Mouse (Mus musculus) hindbrain, embryonic 14.5 days (tissue): ENCODE data around the gene Rad51b. TPM values are rescaled to one million over a fixed set of nuclear protein-coding genes. Genes with fewer than 3 reads are reported as not detected.

ENCODE experiments used
- ATAC-seq: fragments of 200-750 bp; cut with Nextera tagmentation; 2 replicates; pipeline ENCODE4 v1.8.0; 2017; ENCODE audit warnings: moderate number of reproducible peaks, mild to moderate bottlenecking, moderate TSS enrichment, moderate library complexity; ENCODE audit not compliant: low FRiP score
- DNase-seq: peaks from one replicate; pipeline ENCODE4 v3.0.0-alpha.2; 2015; ENCODE audit warnings: low spot score
- H3K27ac ChIP-seq: fragments of 300-500 bp; sonication (generic); 2 replicates; pipeline ENCODE4 v1.5.1; 2014; ENCODE audit warnings: mild to moderate bottlenecking, moderate library complexity
- H3K27me3 ChIP-seq: fragments of 300-500 bp; sonication (generic); 2 replicates; pipeline ENCODE4 v1.6.1; 2014; ENCODE audit warnings: mild to moderate bottlenecking, low read length, mixed read lengths; ENCODE audit not compliant: control insufficient read depth, insufficient read depth
- H3K36me3 ChIP-seq: fragments of 300-500 bp; sonication (generic); replicated peaks from 2 replicates; pipeline ENCODE4 v1.6.1; 2014; ENCODE audit not compliant: control insufficient read depth, insufficient read depth
- H3K4me1 ChIP-seq: fragments of 300-500 bp; sonication (generic); replicated peaks from 2 replicates; pipeline ENCODE4 v1.6.1; 2014; ENCODE audit warnings: antibody characterized with exemption, low read length, mixed read lengths; ENCODE audit not compliant: control insufficient read depth, insufficient read depth
- H3K4me2 ChIP-seq: fragments of 300-500 bp; sonication (generic); replicated peaks from 2 replicates; pipeline ENCODE4 v1.6.1; 2014; ENCODE audit warnings: mild to moderate bottlenecking, moderate library complexity
- H3K4me3 ChIP-seq: fragments of 300-500 bp; sonication (generic); replicated peaks from 2 replicates; pipeline ENCODE4 v1.5.1; 2014; ENCODE audit warnings: mild to moderate bottlenecking, low read length
- H3K9ac ChIP-seq: fragments of 300-500 bp; sonication (generic); 2 replicates; pipeline ENCODE4 v1.6.1; 2014
- H3K9me3 ChIP-seq: fragments of 300-500 bp; sonication (generic); 2 replicates; pipeline ENCODE4 v1.6.1; 2016; ENCODE audit warnings: low read length; ENCODE audit not compliant: control insufficient read depth
- WGBS: fragments of 180-500 bp; shearing (Covaris S2); extraction: QIAGEN DNeasy Blood & Tissue Kit; methylation state at CpG from one replicate; pipeline ENCODE4 v1.1.7; 2014; 5-methylcytosine and 5-hydroxymethylcytosine counted together
- polyA plus RNA-seq: library from polyadenylated mRNA; unstranded; fragments of >200 nt; fragmentation: Nextera tagmentation; extraction: Ambion mirVana; gene quantifications from 2 replicates; pipeline ENCODE4 v1.2.1, GENCODE M21; 2014

Rad51b gene
- polyA plus RNA-seq, 1 experiment from 2014 or later: 1.5 TPM

DNA sequence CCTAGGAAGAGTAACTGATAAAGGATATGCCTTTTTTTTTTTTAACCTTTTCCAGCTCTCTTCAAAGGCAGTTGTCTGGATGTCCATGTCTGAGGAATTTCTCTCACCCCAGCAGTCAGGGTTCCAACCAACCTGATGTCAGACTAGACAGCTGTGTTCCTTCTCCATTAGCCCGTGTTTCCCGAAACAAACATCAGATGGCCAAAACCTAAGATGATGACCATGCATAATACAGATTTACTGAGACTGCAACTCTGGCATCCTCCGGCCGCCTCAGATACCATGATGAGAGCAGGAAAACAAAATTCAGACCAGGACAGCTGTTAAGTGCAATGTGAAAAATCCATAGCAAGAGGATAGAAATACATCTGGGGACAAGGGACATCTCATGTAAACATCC lies 460.7 kb downstream of the Rad51b start:
- Histone ChIP-seq H3K27me3 (no peaks in the 10 kb centered on the region), H3K36me3 (no peaks in the 10 kb centered on the region), H3K9ac (no peak overlapping the region), H3K4me3 (no peak overlapping the region), H3K9me3 (no peaks in the 10 kb centered on the region), H3K27ac (no peak overlapping the region), H3K4me1 (0 out of 2 replicates have a peak, but pooled peaks cover 4% of the 10 kb centered on the region), H3K4me2 (no peak overlapping the region)
- DNase-seq (no peak), ATAC-seq (no peak)
- 85% methylated on average over 4 of the region's 4 CpGs for WGBS

DNA sequence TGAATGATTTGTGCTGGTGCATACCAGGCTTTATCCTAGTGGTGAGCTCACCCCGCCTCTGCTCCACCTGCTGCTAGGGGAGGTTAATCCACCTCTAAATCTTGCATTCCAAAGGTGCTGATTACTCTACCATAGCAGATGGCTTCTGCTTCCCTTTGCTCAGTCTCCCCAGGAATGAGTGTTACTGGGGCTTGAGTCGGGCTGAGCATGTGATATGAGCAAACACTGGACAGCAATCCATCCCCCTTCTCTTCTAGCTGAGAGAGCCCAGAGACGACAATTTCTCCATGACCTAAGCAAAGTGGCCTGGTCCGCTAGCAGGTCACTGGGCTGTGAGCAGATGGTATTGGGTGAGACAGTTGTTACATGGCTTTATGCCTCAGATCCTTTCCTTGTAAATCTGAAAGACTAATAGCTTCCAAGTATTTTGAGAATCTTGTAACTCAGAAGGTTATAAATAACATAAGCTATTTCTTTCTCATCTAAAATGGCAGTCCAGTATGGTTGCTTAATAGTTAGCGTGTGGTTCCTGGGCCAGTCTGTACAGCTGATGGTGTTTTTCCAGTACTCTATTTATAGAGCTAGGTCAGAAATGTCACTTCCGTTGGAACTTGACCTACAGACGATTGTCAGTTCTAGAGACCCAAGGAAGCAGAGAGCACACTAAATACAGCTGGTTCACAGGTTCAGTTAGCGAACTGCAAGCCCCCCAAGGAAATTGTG lies 462.3 kb downstream of the Rad51b start:
- 72% methylated on average over 8 of the region's 8 CpGs for WGBS
- no peaks in the 10 kb centered on the region for H3K27me3 ChIP-seq
- no peak overlapping the region for H3K4me3 ChIP-seq
- H3K27ac ChIP-seq: 0 out of 2 replicates have a peak overlapping the region, but pooled peaks have one; percentile 9
- H3K4me1 ChIP-seq: 0 out of 2 replicates have a peak, but pooled peaks cover 4% of the 10 kb centered on the region
- no peak overlapping the region for H3K9ac ChIP-seq
- ATAC-seq (no peak), DNase-seq (no peak)
- H3K9me3 ChIP-seq: no peaks in the 10 kb centered on the region
- no peak overlapping the region for H3K4me2 ChIP-seq
- H3K36me3 ChIP-seq: no peaks in the 10 kb centered on the region

DNA sequence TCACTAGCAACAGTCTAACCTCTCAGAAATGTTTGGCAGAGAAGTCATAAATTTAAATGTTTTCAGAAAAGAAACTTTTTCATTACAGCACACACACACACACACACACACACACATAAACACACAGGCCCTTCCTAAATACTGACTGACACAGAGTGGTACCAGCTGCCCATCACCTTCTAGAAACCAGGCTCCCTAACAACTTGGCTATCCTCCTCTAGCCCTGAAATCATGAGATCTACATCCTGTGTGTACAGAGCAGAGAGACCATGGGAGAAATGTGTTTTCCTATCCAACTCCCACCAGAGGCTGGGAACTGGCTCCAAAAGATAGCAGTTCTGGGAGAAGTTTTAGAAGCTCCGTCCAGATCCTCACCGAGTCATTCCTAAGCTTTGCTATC lies 464.1 kb downstream of the Rad51b start:
- Histone ChIP-seq H3K27ac (no peak overlapping the region), H3K36me3 (no peaks in the 10 kb centered on the region), H3K4me1 (0 out of 2 replicates have a peak, but pooled peaks cover 4% of the 10 kb centered on the region), H3K9ac (no peak overlapping the region), H3K4me2 (no peak overlapping the region), H3K9me3 (no peaks in the 10 kb centered on the region), H3K4me3 (no peak overlapping the region), H3K27me3 (no peaks in the 10 kb centered on the region)
- ATAC-seq (no peak), DNase-seq (no peak)
- 82% methylated on average over 2 of the region's 2 CpGs for WGBS

DNA sequence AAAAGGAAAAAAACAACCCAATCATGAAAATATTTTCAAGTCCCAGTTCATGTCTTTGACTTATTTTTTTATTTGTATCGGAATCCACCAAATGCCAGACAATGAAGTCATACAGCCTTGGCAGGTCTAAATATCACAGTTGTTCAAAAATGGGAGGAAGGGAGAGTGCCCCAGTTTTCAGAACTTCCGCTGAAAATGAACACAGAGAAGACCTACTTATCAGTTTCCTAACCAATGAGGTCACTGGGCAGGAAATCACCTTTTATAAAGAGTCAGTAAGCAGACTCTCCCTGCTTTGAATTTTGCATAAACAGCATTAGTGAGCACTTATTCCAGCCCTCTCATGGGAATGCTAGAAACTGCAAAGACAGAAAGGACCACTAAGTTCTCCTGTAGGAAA lies 465.0 kb downstream of the Rad51b start:
- 87% methylated on average over 2 of the region's 2 CpGs for WGBS
- Histone ChIP-seq H3K4me1 (0 out of 2 replicates have a peak, but pooled peaks cover 4% of the 10 kb centered on the region), H3K9ac (no peak overlapping the region), H3K9me3 (no peaks in the 10 kb centered on the region), H3K36me3 (no peaks in the 10 kb centered on the region), H3K27ac (no peak overlapping the region), H3K27me3 (no peaks in the 10 kb centered on the region), H3K4me2 (no peak overlapping the region), H3K4me3 (no peak overlapping the region)
- no peak for ATAC-seq
- DNase-seq: no peak

DNA sequence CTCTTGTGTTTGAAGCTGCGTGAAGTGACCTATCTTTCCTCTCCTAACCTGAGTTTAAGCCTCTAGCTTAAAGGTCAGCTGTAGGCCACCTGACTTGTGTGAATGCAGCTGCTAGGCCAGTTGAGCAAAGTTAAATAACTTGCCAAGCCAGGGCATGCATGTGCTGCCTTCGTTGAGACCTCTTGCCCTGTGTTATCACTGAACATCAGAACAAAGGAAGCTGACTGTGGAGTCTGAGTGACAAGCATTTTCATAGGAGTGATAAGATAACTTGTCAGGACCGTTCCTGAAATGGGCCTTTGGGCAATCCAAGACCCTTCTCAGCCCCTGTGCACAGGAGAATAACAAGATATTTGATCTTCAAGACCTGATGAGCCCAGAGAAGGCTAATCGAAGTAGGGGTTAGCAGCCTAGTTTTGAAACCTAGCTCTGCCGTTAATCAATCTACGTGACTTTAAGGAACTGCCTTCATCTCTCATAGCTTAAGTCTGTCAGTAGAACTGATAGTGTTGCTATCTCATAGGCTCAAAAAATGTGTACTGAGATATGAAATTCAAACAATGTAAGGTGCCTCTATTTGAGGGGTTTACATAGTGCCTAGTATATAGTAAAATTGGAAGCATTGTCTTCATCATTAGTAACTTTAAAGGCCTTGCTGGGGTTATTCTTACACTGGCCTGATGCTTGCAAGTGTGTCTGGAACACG lies 465.6 kb downstream of the Rad51b start:
- no peak for DNase-seq
- Histone ChIP-seq H3K4me3 (no peak overlapping the region), H3K27me3 (no peaks in the 10 kb centered on the region), H3K9me3 (no peaks in the 10 kb centered on the region), H3K4me1 (0 out of 2 replicates have a peak, but pooled peaks cover 4% of the 10 kb centered on the region), H3K27ac (no peak overlapping the region), H3K36me3 (no peaks in the 10 kb centered on the region), H3K9ac (no peak overlapping the region), H3K4me2 (no peak overlapping the region)
- WGBS: 87% methylated on average over 7 of the region's 7 CpGs
- no peak for ATAC-seq

DNA sequence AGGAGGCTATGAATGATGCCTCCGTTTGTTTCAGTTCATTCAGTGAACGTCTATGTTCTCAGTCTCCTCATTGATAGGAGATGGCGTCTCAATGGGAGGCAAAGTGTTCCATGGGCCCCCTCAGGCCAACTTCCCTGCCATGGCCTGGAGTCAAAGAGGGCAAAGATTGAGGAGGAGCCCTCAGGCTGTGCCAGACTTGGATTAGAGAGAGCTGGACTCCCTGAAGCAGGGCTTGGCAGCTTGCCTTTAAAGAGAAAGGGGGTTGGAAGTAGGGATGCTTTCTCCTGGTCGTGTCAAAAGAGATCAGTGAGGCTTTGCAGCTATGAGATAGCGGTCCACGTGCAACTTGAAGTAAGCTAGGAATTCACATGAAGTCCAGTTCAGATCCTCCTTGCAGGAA lies 469.0 kb downstream of the Rad51b start:
- Histone ChIP-seq H3K27me3 (no peaks in the 10 kb centered on the region), H3K9me3 (no peaks in the 10 kb centered on the region), H3K4me3 (no peak overlapping the region), H3K9ac (no peak overlapping the region), H3K27ac (no peak overlapping the region), H3K4me2 (no peak overlapping the region), H3K4me1 (no peaks in the 10 kb centered on the region), H3K36me3 (no peaks in the 10 kb centered on the region)
- DNase-seq (no peak), ATAC-seq (no peak)
- 69% methylated on average over 6 of the region's 6 CpGs for WGBS

DNA sequence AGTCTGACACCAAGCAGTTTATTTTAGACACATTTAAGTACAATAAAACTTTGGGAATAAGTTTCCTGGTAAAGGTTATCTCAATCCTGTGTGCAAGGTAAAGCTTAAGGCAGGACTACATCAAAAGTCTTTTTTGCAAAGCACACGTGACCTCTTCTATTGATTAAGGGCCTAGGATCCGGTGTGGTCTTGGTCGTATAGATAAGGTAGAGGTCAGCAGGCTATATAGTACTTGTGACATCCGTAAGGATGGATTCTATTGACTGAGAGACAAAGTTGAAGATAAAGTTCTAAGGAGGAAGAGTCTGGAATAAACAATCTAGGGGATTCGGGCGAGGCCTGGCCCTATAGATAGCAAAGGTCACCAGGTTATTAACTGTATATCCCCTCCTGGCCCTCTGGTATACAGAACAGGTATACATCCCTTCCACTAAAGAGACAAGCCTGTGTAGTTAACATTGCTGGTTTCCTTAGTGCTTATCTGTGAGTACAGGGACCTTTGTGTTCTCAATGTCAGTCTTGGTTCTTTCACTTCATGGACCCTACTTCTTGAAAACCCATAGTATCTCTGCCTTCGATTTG lies 471.8 kb downstream of the Rad51b start:
- 95% methylated on average over 7 of the region's 7 CpGs for WGBS
- no peak overlapping the region for H3K27ac ChIP-seq
- no peaks in the 10 kb centered on the region for H3K36me3 ChIP-seq
- H3K4me2 ChIP-seq: no peak overlapping the region
- H3K9ac ChIP-seq: no peak overlapping the region
- ATAC-seq (no peak), DNase-seq (no peak)
- no peaks in the 10 kb centered on the region for H3K27me3 ChIP-seq
- H3K4me3 ChIP-seq: no peak overlapping the region
- H3K4me1 ChIP-seq: no peaks in the 10 kb centered on the region
- no peaks in the 10 kb centered on the region for H3K9me3 ChIP-seq

DNA sequence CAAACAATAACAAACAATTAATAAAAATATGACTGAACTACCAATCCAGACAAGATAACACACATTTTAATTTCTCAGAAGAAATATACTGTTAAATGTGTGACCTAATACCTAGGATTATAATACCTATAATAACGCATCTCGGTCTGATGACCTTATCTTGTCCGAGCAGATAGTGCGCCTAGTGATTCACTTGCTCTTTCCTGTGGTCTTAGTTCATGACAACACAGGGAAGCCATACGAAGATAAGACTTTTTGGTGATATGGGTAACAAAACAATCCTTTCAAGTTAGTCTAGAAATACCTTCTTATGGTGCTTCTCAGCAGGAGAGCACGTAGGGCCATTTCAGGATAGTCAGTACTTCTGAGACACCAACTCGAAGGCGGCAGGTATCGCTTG lies 472.7 kb downstream of the Rad51b start:
- Histone ChIP-seq H3K27ac (no peak overlapping the region), H3K9me3 (no peaks in the 10 kb centered on the region), H3K9ac (no peak overlapping the region), H3K4me1 (no peaks in the 10 kb centered on the region), H3K36me3 (no peaks in the 10 kb centered on the region), H3K4me3 (no peak overlapping the region), H3K4me2 (no peak overlapping the region), H3K27me3 (no peaks in the 10 kb centered on the region)
- no peak for DNase-seq
- no peak for ATAC-seq
- 94% methylated on average over 9 of the region's 9 CpGs for WGBS

DNA sequence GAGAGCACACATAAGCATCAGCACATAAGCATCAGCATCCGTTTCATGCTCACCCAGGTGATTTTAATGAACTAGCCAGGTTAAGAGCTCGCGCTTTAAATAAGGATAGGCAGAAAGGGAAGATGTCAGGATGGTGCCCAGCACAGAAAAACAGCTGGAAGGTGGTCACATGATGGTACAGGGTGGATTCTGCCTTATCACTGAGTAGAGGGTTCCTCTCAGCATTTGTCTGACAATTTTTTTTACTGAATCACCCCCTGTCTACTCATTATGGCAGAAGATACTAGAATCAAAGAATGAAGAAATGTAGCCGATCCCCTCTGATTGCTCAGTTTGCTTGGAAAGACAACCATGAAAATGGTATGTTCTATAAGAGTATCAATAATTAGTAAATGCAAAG lies 474.1 kb downstream of the Rad51b start:
- Histone ChIP-seq H3K4me2 (no peak overlapping the region), H3K9me3 (no peaks in the 10 kb centered on the region), H3K27ac (no peak overlapping the region), H3K36me3 (no peaks in the 10 kb centered on the region), H3K9ac (no peak overlapping the region), H3K4me3 (no peak overlapping the region), H3K27me3 (no peaks in the 10 kb centered on the region), H3K4me1 (no peaks in the 10 kb centered on the region)
- DNase-seq (no peak), ATAC-seq (no peak)
- 96% methylated on average over 4 of the region's 4 CpGs for WGBS
